Mouse (Mus musculus): ENCODE data around the gene Klc3. TPM values are rescaled to one million over a fixed set of nuclear protein-coding genes. Genes with fewer than 3 reads are reported as not detected.

Klc3 gene
- total RNA-seq (2015; ENCODE audit: low replicate concordance) = 2.5 TPM in 1 of 2 replicates, not detected in the other
- total RNA-seq (2017; ENCODE audit: low replicate concordance) = not detected in 2 replicates

- ATAC-seq (replicated peaks; ENCODE audit: low FRiP score, poor library complexity, severe bottlenecking) = 0 out of 2 replicates have a peak, but pooled peaks have one; percentile 20
These were observed at the start of gene Klc3 for GRCm38 (mm10) chr7:19403731-19404296. Gene Klc3, minus strand, starts transcription at chr7:19404104.

- no peak for ATAC-seq (replicated peaks; ENCODE audit: low FRiP score, poor library complexity, severe bottlenecking)
These were observed 45.3 kb upstream of the Klc3 start for GRCm38 (mm10) chr7:19449165-19449564.

- ATAC-seq (replicated peaks; ENCODE audit: low FRiP score, poor library complexity, severe bottlenecking) = no peak
These were observed 43.8 kb upstream of the Klc3 start for GRCm38 (mm10) chr7:19447689-19448088.

- no peak for ATAC-seq (replicated peaks; ENCODE audit: low FRiP score, poor library complexity, severe bottlenecking)
These were observed 40.9 kb upstream of the Klc3 start for GRCm38 (mm10) chr7:19444801-19445200.

- ATAC-seq (replicated peaks; ENCODE audit: low FRiP score, poor library complexity, severe bottlenecking) = peak; percentile 46
These were observed 39.4 kb upstream of the Klc3 start for GRCm38 (mm10) chr7:19443344-19443743.

GRCm38 (mm10) chr7:19441448-19442091 lies 37.7 kb upstream of the Klc3 start:
- ATAC-seq (replicated peaks; ENCODE audit: low FRiP score, poor library complexity, severe bottlenecking) = no peak

- ATAC-seq (replicated peaks; ENCODE audit: low FRiP score, poor library complexity, severe bottlenecking) = no peak
These were observed 33.1 kb upstream of the Klc3 start for GRCm38 (mm10) chr7:19437048-19437447.

GRCm38 (mm10) chr7:19436276-19436675 lies 32.4 kb upstream of the Klc3 start:
- ATAC-seq (replicated peaks; ENCODE audit: low FRiP score, poor library complexity, severe bottlenecking) = no peak

GRCm38 (mm10) chr7:19432475-19432874 lies 28.6 kb upstream of the Klc3 start:
- ATAC-seq (replicated peaks; ENCODE audit: low FRiP score, poor library complexity, severe bottlenecking) = no peak

- ATAC-seq (replicated peaks; ENCODE audit: low FRiP score, poor library complexity, severe bottlenecking) = no peak
These were observed 26.5 kb upstream of the Klc3 start for GRCm38 (mm10) chr7:19430402-19430801.

GRCm38 (mm10) chr7:19429726-19430125 lies 25.8 kb upstream of the Klc3 start:
- no peak for ATAC-seq (replicated peaks; ENCODE audit: low FRiP score, poor library complexity, severe bottlenecking)

GRCm38 (mm10) chr7:19427999-19428650 lies 24.2 kb upstream of the Klc3 start:
- ATAC-seq (replicated peaks; ENCODE audit: low FRiP score, poor library complexity, severe bottlenecking) = no peak

- no peak for ATAC-seq (replicated peaks; ENCODE audit: low FRiP score, poor library complexity, severe bottlenecking)
These were observed 23.0 kb upstream of the Klc3 start for GRCm38 (mm10) chr7:19426888-19427287.

- no peak for ATAC-seq (replicated peaks; ENCODE audit: low FRiP score, poor library complexity, severe bottlenecking)
These were observed 22.4 kb upstream of the Klc3 start for GRCm38 (mm10) chr7:19426349-19426748.

- ATAC-seq (replicated peaks; ENCODE audit: low FRiP score, poor library complexity, severe bottlenecking) = no peak
These were observed 20.1 kb upstream of the Klc3 start for GRCm38 (mm10) chr7:19424051-19424450.

- no peak for ATAC-seq (replicated peaks; ENCODE audit: low FRiP score, poor library complexity, severe bottlenecking)
These were observed 19.2 kb upstream of the Klc3 start for GRCm38 (mm10) chr7:19423083-19423482.

- ATAC-seq (replicated peaks; ENCODE audit: low FRiP score, poor library complexity, severe bottlenecking) = peak; percentile 95
These were observed 17.1 kb upstream of the Klc3 start for GRCm38 (mm10) chr7:19420821-19421636.

- ATAC-seq (replicated peaks; ENCODE audit: low FRiP score, poor library complexity, severe bottlenecking) = no peak
These were observed 16.2 kb upstream of the Klc3 start for GRCm38 (mm10) chr7:19420121-19420520.

GRCm38 (mm10) chr7:19416590-19416989 lies 12.7 kb upstream of the Klc3 start:
- no peak for ATAC-seq (replicated peaks; ENCODE audit: low FRiP score, poor library complexity, severe bottlenecking)

- ATAC-seq (replicated peaks; ENCODE audit: low FRiP score, poor library complexity, severe bottlenecking) = no peak
These were observed 9.6 kb upstream of the Klc3 start for GRCm38 (mm10) chr7:19413525-19413924.

Measured in erythroid progenitor cell, adult 5-6 weeks (primary cell).